Mouse (Mus musculus) heart, adult 9 months (tissue): ENCODE data around the gene Prf1.

ENCODE experiments used
- DNase-seq, 2 experiments: peaks; one replicate each; pipeline ENCODE4 v3.0.0; 2022; ENCODE audit warnings: low spot score in 2 of 2

Prf1 gene

GRCm38 (mm10) chr10:61337665-61338064 is 40.0 kb downstream of the Prf1 start:
- no peak for DNase-seq

GRCm38 (mm10) chr10:61339216-61339615 is 41.6 kb downstream of the Prf1 start:
- DNase-seq, result no peak

GRCm38 (mm10) chr10:61340247-61340646 is 42.6 kb downstream of the Prf1 start:
- no peak for DNase-seq

DNA sequence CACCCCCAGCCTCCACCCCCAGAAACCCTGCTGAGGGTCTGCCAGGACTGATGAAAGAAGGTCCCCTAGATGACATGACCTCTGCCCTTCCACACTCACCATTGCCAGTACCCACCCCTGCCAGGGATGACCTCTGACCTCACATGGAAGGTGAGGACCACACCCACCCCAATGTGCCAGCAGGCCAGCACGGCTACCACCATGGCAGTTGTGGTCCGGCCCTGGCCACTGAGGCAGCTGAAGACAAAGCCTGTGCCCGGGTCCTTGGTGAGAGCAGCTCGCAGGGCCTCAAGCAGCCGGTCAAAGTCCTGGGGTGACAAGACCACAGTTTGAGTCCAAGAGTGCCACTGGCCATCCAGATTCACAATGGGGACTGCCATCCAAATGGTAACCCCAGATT is 43.4 kb downstream of the Prf1 start:
- no peak for DNase-seq

DNA sequence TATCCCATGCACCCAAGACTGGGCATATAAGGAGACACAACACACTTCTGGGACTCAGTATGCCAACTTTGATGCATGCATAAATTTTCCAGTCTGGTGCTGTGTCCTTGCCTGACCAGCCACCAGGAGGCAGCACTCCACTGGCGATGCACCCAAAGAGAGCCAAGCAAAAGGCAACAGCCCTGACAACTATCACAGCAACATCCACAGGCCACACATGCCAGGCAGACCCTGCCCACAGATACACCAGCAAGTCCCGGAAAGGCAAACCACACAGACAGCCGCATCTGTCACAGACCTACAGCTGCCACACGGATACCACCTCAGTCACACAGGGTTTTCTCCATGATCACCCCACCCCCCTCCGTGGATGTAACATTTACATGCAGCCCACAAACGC is 43.9 kb downstream of the Prf1 start:
- DNase-seq, result peak in 1 of 2 experiments; percentile 59

GRCm38 (mm10) chr10:61342750-61343149 is 45.1 kb downstream of the Prf1 start:
- no peak for DNase-seq

DNA sequence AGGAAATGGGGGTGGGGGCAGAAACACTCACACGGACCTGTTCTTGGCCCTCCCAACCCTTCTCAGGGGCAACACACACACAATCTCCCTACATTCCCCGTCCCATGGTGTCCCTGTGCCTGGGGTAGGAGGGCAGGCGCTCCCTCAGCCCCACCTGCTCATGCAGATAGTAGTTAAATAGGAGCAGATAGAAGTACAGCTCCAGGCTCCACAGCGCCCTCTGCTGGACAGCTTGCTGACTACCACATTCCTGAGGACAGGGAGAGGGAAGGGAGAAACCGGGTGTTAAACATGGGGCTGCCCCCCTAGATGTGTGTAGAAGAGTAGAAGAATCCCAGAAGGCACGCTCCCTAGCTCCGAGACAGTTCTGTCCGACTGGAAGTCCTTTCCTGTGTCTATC is 46.3 kb downstream of the Prf1 start:
- no peak for DNase-seq

- DNase-seq, result no peak
Measured at GRCm38 (mm10) chr10:61345179-61345578, 47.5 kb downstream of the Prf1 start.

- no peak for DNase-seq
Measured at GRCm38 (mm10) chr10:61346374-61346773, 48.7 kb downstream of the Prf1 start.

DNA sequence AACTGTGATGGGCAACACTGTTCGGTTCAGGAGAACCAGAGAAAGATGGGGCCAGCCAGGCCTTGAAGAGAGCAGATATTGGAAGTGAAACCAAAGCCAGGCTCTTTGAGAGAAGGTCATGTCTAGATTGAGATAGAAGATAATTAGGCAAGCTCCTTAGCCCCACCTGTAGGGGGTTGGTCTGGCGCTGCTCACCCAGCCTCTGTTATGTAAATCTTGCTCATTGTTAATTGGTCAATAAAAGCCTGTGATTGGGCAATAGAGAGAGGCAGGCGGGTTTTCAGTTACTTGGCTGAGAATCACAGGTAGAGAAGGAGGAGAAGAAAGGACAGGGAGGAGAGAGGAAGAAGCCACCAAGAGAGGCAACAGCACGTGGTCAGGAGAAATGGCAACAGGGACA is 53.6 kb downstream of the Prf1 start:
- no peak for DNase-seq
